Mouse (Mus musculus) skeletal muscle tissue, adult 2 months (tissue): ENCODE results near the gene Omp.
A peak's percentile ranks its signal among the peaks of the same experiment; 100 is the strongest.

ENCODE experiments used
- DNase-seq: peaks from one replicate; pipeline ENCODE4 v3.0.0-alpha.2; 2012; ENCODE audit warnings: low read depth, low spot score

Gene Omp

DNA sequence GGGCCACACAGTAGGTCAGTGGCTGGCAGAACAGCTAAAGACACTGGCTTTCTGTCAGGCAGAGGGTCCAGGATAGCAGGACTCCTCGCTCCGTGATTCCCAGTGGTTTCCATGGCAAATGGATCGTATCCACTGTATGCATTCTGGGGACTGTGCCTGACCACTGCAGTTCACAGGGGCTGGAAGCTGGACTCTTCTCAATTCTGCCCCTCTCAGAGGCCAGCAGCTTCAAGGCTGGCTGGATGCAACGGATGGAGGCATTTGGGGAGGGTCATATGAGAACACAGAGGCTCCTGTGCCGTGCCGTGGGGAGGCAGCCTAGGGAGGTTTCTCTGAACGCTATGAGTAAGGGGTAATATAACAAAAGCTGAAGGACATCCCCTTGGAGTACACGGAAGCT is 3.1 kb downstream of the Omp start:
- no peak for DNase-seq

- DNase-seq = no peak
Measured at GRCm38 (mm10) chr7:98141206-98141605, 4.1 kb downstream of the Omp start.

DNA sequence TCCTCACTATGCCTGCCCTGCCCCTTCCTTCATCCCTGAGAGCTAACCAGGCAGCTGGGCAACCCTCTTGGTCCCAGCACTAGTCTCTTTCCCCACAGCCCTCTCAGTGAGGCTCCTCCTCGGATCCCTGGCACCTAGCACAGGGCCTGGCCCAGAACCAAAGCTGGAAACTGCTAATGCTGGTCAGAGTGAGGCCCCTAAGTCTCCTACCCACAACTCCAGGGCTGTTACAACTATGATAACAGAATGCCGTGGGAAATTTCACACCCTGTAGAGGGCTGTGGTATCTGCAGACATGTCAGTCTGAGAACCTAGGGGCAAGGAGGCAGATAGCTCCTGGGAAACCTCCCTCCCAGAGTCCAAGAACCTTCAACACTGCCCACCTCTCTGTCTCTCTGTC is 4.7 kb downstream of the Omp start:
- no peak for DNase-seq

DNA sequence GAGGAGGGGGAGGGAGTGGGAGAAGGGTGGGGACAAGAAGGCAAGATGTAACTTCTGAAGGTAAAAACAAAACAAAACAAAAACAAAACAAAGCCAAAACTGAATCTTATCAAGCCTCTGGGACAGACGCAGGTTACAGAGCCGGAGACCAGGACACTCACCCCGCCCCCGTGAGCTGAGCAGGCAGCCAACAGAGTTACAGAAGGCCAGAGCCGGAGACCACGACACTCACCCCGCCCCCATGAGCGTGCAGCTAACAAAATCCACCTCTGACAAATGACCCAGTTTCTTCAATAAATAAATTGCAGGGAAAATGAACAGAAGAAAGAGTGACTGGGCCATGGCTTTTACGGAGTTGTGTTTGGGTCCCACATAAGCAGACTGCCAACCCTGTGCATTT is 6.1 kb downstream of the Omp start:
- no peak for DNase-seq

DNA sequence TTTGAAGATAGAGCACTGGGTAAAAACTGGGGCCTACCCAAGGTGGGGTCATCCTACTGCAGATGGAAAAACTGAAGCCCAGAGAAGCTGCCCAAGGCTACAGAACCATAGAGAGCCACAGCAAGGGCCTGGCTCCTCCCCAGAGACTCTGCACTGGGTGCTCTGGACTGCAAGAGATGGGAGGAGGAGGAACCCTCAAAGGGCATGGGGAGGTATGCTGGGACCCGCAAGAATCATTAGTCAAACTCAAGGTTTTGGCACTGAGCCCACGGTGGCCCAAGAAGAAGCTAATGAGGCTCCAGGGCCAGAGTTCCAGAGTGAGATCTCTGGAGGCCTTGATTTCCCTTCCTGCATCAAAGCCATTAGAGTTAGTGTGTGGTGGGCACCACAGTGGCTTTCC is 7.3 kb downstream of the Omp start:
- DNase-seq = no peak

DNA sequence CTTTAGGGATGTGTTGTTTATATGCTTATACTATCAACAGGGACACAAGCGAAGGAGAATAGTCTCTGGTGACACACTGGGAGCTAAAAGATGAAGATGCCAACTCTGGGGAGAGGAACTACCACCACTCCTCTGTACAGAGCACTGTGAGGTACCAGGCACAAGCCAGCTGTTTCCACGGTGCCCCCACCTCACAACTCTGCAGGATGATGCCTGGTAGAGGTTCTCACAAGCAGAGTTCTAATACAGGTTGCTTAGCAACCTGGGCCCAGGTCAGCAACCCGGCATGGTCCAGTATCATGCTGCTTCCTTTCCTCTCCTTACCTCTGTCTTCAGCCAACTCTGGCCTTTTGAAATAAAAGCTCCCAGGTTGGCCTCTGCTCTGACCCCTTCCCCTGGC is 7.7 kb downstream of the Omp start:
- DNase-seq = no peak

- DNase-seq = no peak
Measured at GRCm38 (mm10) chr7:98131751-98132150, 13.6 kb downstream of the Omp start.

- no peak for DNase-seq
Measured at GRCm38 (mm10) chr7:98125473-98125872, 19.8 kb downstream of the Omp start.

DNA sequence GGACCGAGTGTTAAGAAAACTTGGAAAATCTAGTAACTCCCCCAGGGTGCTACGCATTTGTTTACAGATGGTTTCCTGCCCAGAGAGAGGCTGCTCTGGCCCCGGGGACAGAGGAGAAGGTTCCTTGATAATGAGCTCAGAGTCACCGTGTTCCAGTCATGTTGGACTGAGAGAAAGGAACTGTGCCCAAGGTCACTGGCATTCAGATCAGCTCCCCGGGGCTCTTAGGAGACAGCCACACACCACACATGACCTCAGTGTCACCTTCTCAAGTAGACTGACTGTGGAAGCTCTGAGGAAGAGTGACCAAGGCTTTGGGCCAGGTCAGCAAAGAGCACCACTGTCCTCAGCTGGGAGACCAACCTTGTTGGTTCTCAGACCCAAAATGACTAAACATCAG is 20.6 kb downstream of the Omp start:
- DNase-seq = no peak

- DNase-seq = no peak
Measured at GRCm38 (mm10) chr7:98121673-98122072, 23.6 kb downstream of the Omp start.

- DNase-seq = no peak
Measured at GRCm38 (mm10) chr7:98121241-98121640, 24.1 kb downstream of the Omp start.

- DNase-seq = peak; percentile 40
Measured at GRCm38 (mm10) chr7:98120325-98120724, 25.0 kb downstream of the Omp start.

GRCm38 (mm10) chr7:98119961-98120232 is 25.4 kb downstream of the Omp start:
- DNase-seq = no peak

DNA sequence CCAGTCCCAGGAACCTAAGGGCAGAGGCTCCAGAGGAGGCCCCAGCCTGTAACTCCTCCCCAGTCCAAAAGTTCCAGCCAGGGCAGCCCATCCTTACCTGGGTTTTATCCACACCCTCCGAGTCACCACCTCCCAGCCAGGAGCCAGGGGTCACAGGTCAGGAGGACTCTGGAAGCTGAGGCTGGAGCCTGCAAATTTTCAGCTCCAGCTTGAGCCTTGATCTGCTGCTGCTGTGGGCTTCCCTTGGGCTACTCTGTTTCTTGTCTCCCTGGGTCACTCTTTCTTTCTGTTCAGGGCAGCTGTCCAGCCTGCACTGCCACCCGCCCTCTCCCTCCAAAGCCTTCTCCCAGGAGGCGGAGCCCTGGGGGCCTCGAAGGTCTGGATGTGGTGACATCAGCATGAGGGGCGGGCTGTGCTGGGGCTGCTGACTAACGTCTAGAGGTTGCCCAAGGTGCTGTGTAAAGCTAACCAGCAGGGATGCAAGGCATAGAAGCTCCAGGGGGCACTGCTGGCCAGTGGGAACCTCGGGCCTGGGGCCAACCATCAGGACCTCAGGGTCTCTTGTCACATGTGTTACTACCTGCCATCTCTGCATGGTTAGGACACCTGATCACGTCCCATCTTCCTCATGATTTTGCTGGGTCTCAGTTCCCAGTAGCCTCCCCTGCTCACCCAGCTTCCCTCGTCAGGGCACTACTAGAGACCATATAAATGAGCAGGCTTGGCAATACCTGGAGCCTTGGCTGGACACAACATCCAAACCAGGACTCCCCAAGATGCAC is 25.9 kb downstream of the Omp start, which contains the start of gene Myo7a:
Myo7a (minus strand) TSS at position 346 of the 782 bp plus-strand sequence.
- no peak for DNase-seq

DNA sequence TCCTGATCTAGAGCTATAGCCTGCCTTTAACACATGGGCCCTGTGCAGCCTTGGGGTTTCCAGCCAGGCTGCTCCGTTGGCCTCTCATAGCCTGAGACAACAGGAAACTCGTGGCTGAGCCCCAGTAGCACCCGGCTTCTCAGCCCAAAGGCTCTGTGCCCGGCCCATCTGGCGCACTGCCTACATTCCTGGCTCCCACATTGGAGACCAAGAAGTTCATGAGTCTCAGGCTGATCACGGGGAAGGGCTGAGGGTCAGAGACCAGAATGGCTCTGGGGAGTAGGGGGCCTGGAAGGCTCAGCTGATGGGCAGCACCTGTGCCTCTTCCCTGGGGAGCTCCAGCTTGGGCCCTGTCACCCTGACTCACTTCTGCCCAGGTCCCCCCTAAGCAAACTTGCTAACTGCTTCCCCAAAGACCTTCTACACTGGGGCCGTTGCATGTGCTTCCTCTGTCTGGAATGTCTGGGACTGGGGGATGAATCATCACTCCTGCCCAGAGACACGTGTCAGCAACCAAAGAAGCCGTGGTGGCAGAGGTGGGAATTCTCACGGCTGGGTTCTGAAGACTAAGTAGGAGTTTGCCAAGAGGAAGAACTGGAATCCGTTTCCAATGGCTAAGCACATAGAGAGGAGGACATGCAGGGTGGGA is 28.2 kb downstream of the Omp start:
- DNase-seq = peak; percentile 78

DNA sequence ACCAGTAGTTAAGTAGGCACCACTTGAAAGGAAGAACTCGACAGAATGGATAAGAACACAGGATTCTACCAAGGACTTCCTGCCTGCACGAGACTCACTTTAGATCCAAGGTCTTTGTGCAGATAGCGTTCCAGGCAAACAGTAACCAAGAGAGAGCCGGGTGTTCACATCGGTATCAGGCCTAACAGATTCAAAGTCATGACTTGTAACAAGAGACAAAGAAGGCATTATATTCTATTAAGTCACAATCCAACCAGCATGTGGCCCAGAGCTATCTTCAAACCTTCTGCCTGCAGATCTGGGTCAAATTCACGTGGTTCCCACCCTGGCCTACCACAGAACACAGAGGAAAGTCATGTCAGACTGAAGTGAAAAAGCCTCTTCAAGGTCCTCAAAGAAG is 30.6 kb downstream of the Omp start:
- DNase-seq = no peak

- DNase-seq = no peak
Measured at GRCm38 (mm10) chr7:98111233-98111632, 34.1 kb downstream of the Omp start.

DNA sequence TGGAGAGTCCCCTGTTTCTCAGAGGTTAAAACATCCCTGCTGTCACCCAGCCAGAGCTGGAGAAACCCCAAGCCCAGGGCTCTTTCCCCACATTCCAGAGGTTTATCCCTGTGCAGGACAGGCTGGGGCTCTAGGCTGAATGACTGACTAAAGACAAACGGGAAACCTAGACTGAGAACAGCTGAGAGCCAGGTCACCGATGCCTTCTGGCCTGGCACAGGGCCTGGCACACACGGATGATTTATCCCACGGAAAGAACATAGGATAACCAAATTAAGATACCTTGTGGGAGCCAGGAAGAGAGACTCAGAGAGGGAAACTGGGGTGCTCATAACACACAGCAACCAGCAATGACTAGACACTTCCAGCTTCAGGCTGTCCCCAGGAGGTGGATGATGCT is 35.5 kb downstream of the Omp start:
- DNase-seq = no peak

- no peak for DNase-seq
Measured at GRCm38 (mm10) chr7:98108636-98109430, 36.5 kb downstream of the Omp start.

DNA sequence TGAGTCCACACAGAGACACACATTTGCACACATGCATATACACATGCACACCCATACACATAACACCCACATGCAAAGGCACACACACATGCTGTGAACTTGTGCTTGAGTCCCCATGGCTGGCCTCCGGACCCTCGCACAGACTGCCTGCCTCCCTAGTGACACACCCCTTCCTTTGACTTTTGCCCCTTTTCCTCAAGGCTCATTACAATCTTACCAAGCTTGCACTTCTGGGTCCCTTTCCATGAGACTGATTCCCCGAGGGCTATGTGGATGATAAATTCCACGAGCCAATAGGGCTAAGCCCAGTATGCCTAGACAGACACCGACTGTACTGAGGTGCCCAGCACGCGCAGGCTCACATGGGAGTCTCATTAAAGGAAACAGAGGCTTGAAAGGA is 39.0 kb downstream of the Omp start:
- no peak for DNase-seq

DNA sequence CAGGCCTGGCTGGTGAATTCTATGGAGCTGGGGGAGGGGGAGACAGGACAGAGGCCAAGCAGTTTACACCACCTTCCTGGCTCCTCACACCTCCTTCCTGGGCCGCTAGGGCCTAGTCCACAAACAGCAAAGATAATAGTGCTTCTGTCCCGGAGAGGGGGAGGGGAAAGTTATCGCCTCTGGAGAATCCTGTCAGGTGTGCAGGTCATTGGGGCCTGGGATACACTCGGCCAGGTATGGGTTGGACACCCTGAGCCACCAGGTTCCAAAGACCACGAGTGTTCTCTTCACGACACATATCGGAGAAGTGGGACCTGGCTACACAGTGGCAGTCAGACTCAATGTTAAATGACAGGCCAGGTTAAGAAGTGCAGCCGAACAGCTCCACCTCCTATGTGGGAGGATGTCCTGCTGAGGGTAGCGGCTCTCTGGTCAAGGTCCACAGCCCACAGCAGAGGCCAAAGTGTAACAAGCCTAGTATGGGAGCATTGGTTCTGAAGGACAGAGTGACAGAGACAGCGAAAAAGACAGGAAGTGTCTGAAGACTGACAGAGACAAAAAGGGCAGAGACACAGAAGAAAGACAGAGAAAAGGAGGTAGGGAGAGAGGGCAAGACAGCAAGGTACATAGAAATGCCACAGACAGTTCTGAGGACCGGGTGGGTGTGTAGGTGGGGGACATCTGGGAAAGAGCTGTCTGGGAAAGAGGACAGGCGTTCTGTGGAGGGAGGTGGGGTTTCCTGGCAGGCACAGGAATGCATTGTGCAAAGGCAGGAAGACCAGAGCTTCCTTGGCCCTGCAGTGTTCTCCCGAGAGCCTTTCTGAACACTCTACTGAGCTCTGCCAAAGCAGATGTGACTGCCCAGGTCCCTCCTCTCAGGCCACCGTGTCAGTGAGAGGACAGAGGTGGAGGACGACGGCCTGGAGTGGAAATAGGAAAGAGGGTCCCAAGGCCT is 40.5 kb downstream of the Omp start:
- DNase-seq = peak; percentile 27

- no peak for DNase-seq
Measured at GRCm38 (mm10) chr7:98103942-98104292, 41.4 kb downstream of the Omp start.
